Mouse (Mus musculus): ENCODE measurements around the gene Gm49384. TPM values are rescaled to one million over a fixed set of nuclear protein-coding genes. Genes with fewer than 3 reads are reported as not detected.
"Not testable (repeated sequence)": the region's sequence is repeated elsewhere in the genome, so short reads cannot be mapped to it uniquely, and the experiment has no call there.

The Gm49384 gene
- polyA plus RNA-seq, 1 experiment from 2014 or later = 16.0 TPM

DNA sequence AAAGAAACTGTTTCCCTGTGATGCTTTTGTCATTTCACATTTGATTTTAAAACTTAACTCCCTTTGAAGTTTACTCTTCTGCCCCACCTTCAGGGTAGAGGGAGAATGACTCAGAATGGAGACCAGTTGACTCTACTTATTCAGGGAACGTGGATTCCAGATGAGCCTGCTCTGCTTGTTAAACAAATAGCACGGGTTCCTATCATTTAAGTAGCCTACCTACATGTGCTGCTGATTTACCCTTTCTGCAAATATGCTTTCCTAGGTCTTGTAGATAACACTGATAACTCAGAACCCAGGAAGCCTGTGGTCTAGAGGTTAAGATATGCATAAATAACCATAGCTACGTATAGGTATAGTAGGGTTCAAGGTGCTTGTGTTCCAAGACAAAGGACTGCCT is 39.2 kb downstream of the Gm49384 start:
- Histone ChIP-seq H3K4me1 (replicated peaks) (peaks cover 9% of the 10 kb centered on the region), H3K4me2 (no peak overlapping the region), H3K4me3 (no peak overlapping the region), H3K36me3 (no peaks in the 10 kb centered on the region), H3K27ac (ENCODE audit: poor library complexity, severe bottlenecking) (no peak overlapping the region), H3K9me3 (replicated peaks) (no peaks in the 10 kb centered on the region), H3K27me3 (replicated peaks) (no peaks in the 10 kb centered on the region), H3K9ac (no peak overlapping the region)
- WGBS = 45% methylated on average over 3 of the region's 3 CpGs
- no peak for ATAC-seq (ENCODE audit: insufficient number of reproducible peaks, low FRiP score)

- not testable (repeated sequence) for H3K27me3 ChIP-seq (replicated peaks); H3K9me3 ChIP-seq (replicated peaks); H3K4me1 ChIP-seq (replicated peaks); H3K9ac ChIP-seq; ATAC-seq (ENCODE audit: insufficient number of reproducible peaks, low FRiP score); H3K4me2 ChIP-seq; H3K27ac ChIP-seq (ENCODE audit: poor library complexity, severe bottlenecking); H3K4me3 ChIP-seq; H3K36me3 ChIP-seq
- 84% methylated on average over 4 of the region's 4 CpGs for WGBS
Measured at GRCm38 (mm10) chr12:69163586-69163985, 40.5 kb downstream of the Gm49384 start.

DNA sequence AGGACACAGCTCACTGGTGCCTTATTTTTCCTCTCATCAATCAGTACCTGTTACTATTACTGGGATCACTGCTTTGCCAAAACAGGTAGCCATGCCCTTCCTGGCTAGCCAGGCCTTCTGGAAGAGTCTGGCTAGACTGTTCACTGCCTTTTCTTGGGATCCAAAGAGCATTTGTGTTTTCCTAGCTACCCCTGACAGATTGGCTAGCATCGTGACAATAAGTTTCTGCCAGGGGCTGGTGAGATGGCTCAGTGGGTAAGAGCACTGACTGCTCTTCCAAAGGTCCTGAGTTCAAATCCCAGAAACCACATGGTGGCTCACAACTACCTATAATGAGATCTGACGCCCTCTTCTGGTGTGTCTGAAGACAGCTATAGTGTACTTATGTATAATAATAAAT is 43.4 kb downstream of the Gm49384 start:
- H3K27ac ChIP-seq (ENCODE audit: poor library complexity, severe bottlenecking); H3K4me2 ChIP-seq; ATAC-seq (ENCODE audit: insufficient number of reproducible peaks, low FRiP score); H3K27me3 ChIP-seq (replicated peaks); H3K9ac ChIP-seq; H3K9me3 ChIP-seq (replicated peaks); H3K4me3 ChIP-seq: not testable (repeated sequence)
- Histone ChIP-seq H3K36me3 (peaks cover 21% of the 10 kb centered on the region), H3K4me1 (replicated peaks) (peaks cover 10% of the 10 kb centered on the region)
- WGBS = 72% methylated on average over 2 of the region's 2 CpGs

- Histone ChIP-seq H3K4me2 (no peak overlapping the region), H3K9ac (no peak overlapping the region), H3K9me3 (replicated peaks) (no peaks in the 10 kb centered on the region), H3K36me3 (peaks cover 22% of the 10 kb centered on the region), H3K4me3 (no peak overlapping the region), H3K4me1 (replicated peaks) (peaks cover 10% of the 10 kb centered on the region), H3K27me3 (replicated peaks) (no peaks in the 10 kb centered on the region), H3K27ac (ENCODE audit: poor library complexity, severe bottlenecking) (no peak overlapping the region)
- WGBS = 4% methylated on average over 9 of the region's 9 CpGs
- 0 out of 2 replicates have a peak, but pooled peaks have one; percentile 10 for ATAC-seq (ENCODE audit: insufficient number of reproducible peaks, low FRiP score)
Measured at GRCm38 (mm10) chr12:69159578-69159940, 44.5 kb downstream of the Gm49384 start.

- H3K4me3 ChIP-seq = peak within 1 kb of the TSS; percentile 96
- H3K27ac ChIP-seq (ENCODE audit: poor library complexity, severe bottlenecking) = peak within 1 kb of the TSS; percentile 98
- H3K9me3 ChIP-seq (replicated peaks); H3K27me3 ChIP-seq (replicated peaks): not testable (repeated sequence)
- peak within 1 kb of the TSS; percentile 70 for H3K4me2 ChIP-seq
- ATAC-seq (ENCODE audit: insufficient number of reproducible peaks, low FRiP score) = peak; percentile 98
- peaks cover 10% of the 10 kb centered on the region for H3K4me1 ChIP-seq (replicated peaks)
- H3K9ac ChIP-seq = peak within 1 kb of the TSS; percentile 99
- 0% methylated on average over 57 of the region's 68 CpGs for WGBS
- H3K36me3 ChIP-seq = peaks cover 22% of the 10 kb centered on the region
Measured at GRCm38 (mm10) chr12:69158765-69159577, 45.1 kb downstream of the Gm49384 start, which contains the start of gene Rps29. Rps29 (minus strand) TSS chr12:69159186.

DNA sequence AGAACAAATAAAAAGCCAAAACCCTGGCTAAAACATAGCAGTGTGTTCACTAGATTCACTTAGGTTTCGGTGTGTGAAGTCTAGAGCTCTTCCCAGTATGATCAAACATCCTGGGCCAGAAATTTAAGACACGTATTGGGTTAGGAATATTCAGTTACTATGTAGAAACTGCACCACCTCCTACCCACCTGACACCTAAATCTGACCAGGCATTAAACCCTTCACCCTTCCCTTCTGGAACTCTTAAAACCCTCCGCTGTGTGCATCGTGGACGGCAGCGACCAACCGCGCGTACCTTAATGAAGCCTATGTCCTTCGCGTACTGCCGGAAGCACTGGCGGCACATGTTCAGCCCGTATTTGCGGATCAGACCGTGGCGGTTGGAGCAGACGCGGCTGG is 45.7 kb downstream of the Gm49384 start:
- H3K4me2 ChIP-seq = peak overlapping the region; percentile 70
- no peaks in the 10 kb centered on the region for H3K9me3 ChIP-seq (replicated peaks)
- under 1% methylated on average over 19 of the region's 19 CpGs for WGBS
- peak overlapping the region; percentile 98 for H3K27ac ChIP-seq (ENCODE audit: poor library complexity, severe bottlenecking)
- H3K9ac ChIP-seq = peak overlapping the region; percentile 99
- H3K4me1 ChIP-seq (replicated peaks) = peaks cover 10% of the 10 kb centered on the region
- ATAC-seq (ENCODE audit: insufficient number of reproducible peaks, low FRiP score) = no peak
- H3K36me3 ChIP-seq = peaks cover 22% of the 10 kb centered on the region
- peak overlapping the region; percentile 96 for H3K4me3 ChIP-seq
- H3K27me3 ChIP-seq (replicated peaks) = no peaks in the 10 kb centered on the region

DNA sequence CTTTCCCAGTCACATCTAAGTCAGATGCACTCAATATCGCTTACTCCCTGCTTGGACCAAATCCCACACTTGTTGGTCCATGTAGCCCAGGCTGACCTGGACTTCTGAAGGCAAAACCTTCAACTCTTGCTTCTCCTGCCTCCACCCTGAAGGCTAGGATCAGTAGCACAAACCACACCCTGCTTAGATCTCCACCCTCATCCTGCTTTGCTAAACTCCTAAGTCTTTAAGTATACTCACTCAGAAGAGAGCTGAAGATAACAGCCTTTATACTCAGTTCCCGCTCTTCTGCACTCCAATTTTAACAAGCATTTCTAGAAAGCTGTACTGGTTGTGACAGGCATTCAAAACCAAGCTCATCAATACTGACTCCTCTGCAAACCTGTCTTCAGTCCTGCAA is 47.0 kb downstream of the Gm49384 start:
- Histone ChIP-seq H3K9me3 (replicated peaks) (no peaks in the 10 kb centered on the region), H3K4me1 (replicated peaks) (peaks cover 10% of the 10 kb centered on the region), H3K4me2 (peak overlapping the region; percentile 70; the same call in 1 of the 2 replicates), H3K4me3 (no peak overlapping the region), H3K9ac (no peak overlapping the region), H3K27me3 (replicated peaks) (no peaks in the 10 kb centered on the region), H3K27ac (ENCODE audit: poor library complexity, severe bottlenecking) (no peak overlapping the region), H3K36me3 (peaks cover 22% of the 10 kb centered on the region)
- no peak for ATAC-seq (ENCODE audit: insufficient number of reproducible peaks, low FRiP score)
- 84% methylated on average over 2 of the region's 2 CpGs for WGBS

DNA sequence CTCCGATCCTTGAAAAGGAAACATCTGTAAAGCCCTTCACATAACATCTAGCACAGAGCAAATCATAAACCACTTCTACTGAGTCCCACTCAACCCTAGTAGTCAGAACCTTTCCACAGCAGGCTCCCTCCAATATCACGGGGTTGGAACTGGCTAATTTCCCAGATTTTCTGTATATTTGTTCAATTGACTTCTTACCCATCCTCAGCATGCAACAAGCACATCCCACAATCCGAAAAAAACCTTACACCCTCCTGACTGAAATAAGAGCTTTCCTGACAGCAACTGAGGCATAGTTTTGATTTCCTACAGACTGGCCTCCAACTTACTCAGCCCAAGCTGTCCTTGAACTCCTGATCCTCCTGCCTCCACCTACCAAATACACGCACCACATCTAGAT is 47.6 kb downstream of the Gm49384 start:
- 80% methylated on average over 4 of the region's 4 CpGs for WGBS
- no peak overlapping the region for H3K4me2 ChIP-seq
- no peaks in the 10 kb centered on the region for H3K9me3 ChIP-seq (replicated peaks)

GRCm38 (mm10) chr12:69155923-69156322 is 48.1 kb downstream of the Gm49384 start:
- H3K27ac ChIP-seq (ENCODE audit: poor library complexity, severe bottlenecking) = no peak overlapping the region
- H3K36me3 ChIP-seq = peaks cover 22% of the 10 kb centered on the region
- no peak overlapping the region for H3K4me3 ChIP-seq
- 81% methylated on average over 2 of the region's 2 CpGs for WGBS
- H3K9ac ChIP-seq = no peak overlapping the region
- no peak overlapping the region for H3K4me2 ChIP-seq
- H3K4me1 ChIP-seq (replicated peaks) = peaks cover 10% of the 10 kb centered on the region
- no peaks in the 10 kb centered on the region for H3K27me3 ChIP-seq (replicated peaks)
- no peaks in the 10 kb centered on the region for H3K9me3 ChIP-seq (replicated peaks)
- no peak for ATAC-seq (ENCODE audit: insufficient number of reproducible peaks, low FRiP score)

More for the DNA sequence above, 47.6 kb downstream of the Gm49384 start:
- peaks cover 22% of the 10 kb centered on the region for H3K36me3 ChIP-seq
- no peak overlapping the region for H3K27ac ChIP-seq (ENCODE audit: poor library complexity, severe bottlenecking)
- no peak overlapping the region for H3K4me3 ChIP-seq
- H3K4me1 ChIP-seq (replicated peaks) = peaks cover 10% of the 10 kb centered on the region
- H3K27me3 ChIP-seq (replicated peaks) = no peaks in the 10 kb centered on the region
- ATAC-seq (ENCODE audit: insufficient number of reproducible peaks, low FRiP score) = no peak
- no peak overlapping the region for H3K9ac ChIP-seq

DNA sequence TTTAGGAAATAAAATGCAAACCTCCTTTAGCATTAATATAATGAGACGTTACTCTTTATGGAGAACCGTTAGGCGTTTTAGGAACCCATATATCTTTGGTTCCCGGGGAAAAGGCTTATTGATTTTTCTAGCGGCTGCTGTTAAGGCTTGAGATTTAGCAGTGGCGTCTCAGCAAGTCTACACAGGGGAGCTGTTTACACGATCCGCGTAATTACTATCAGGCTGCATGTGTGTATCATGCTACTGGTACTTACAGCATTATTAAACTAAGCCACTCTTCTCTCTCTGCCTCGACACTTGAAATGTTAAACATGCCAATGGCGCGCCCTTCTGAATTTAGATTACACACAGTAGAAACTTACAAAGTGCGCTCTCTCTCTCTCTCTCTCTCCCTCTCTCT is 54.0 kb downstream of the Gm49384 start:
- no peaks in the 10 kb centered on the region for H3K27me3 ChIP-seq (replicated peaks)
- no peak overlapping the region for H3K4me3 ChIP-seq
- no peak overlapping the region for H3K27ac ChIP-seq (ENCODE audit: poor library complexity, severe bottlenecking)
- no peaks in the 10 kb centered on the region for H3K4me1 ChIP-seq (replicated peaks)
- no peak overlapping the region for H3K4me2 ChIP-seq
- 87% methylated on average over 13 of the region's 13 CpGs for WGBS
- no peaks in the 10 kb centered on the region; the same call in 1 of the 2 replicates for H3K36me3 ChIP-seq
- H3K9me3 ChIP-seq (replicated peaks) = no peaks in the 10 kb centered on the region
- no peak for ATAC-seq (ENCODE audit: insufficient number of reproducible peaks, low FRiP score)
- no peak overlapping the region for H3K9ac ChIP-seq

DNA sequence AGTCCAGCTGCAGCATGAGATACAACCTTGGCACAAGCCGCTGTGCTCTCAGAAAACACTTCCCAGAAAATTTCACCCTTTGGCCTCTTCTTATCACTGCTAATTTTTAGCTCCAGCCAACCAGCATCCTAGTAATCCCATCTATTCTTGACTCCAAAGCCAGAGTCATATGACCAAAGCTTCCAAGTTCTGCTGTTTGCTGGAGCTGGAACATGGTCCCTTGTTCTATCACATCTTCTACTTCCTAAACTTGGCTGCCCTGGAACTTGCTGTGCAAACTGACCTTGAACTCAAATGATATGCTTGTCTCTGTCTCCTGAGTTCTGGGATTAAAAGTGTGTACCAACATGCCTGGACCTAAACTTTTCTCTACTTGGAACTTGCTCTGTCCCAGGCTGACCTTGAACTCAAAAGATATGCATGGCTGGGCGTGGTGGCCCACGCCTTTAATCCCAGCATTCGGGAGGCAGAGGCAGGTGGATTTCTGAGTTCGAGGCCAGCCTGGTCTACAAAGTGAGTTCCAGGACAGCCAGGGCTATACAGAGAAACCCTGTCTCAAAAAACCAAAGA is 56.8 kb downstream of the Gm49384 start:
- no peak overlapping the region for H3K4me2 ChIP-seq
- no peaks in the 10 kb centered on the region for H3K9me3 ChIP-seq (replicated peaks)
- H3K27me3 ChIP-seq (replicated peaks) = no peaks in the 10 kb centered on the region
- no peak for ATAC-seq (ENCODE audit: insufficient number of reproducible peaks, low FRiP score)
- H3K9ac ChIP-seq = no peak overlapping the region
- H3K4me1 ChIP-seq (replicated peaks) = no peaks in the 10 kb centered on the region
- no peaks in the 10 kb centered on the region for H3K36me3 ChIP-seq
- 85% methylated on average over 5 of the region's 5 CpGs for WGBS
- H3K27ac ChIP-seq (ENCODE audit: poor library complexity, severe bottlenecking) = no peak overlapping the region
- no peak overlapping the region for H3K4me3 ChIP-seq
